Comparison of ENCODE assay signal across 11 mouse cellular contexts in the genomic region with DNA sequence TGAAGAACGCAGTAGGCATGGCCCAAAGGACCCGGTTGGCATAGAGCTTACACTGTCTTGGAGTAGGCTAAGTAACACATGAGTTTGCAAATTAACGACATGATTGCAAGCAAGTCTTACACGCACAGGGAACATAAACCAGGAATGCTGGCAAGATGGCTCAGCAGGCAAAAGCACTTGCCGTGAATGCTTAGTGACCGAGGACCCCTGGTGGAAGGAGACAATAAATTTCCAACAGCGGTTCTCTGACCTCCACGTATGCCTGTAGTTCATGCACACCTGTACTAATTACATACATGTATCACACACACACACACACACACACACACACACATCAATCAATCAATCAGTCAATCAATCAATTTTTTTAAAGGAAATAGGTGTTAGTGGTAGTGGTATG. TPM values are rescaled to one million over a fixed set of nuclear protein-coding genes. Genes with fewer than 3 reads are reported as not detected.
DNase-seq lines count a peak whose midpoint lies in the region; ATAC-seq and TF ChIP-seq lines count a peak whose summit lies in the region.
"Had no signal": no experiment of that assay in that cellular context is flagged by ENCODE, and none has a peak within 500 bp of the region (broad histone marks: within the 10 kb centered on the region; RNA-seq: fewer than 3 reads in every experiment).

No protein-coding gene starts in this region.

- no peaks in the 10 kb centered on the region for H3K27me3 ChIP-seq in cerebellum, adult 2 months (ENCODE audit: control insufficient read depth, insufficient read depth, low read length)
- H3K27me3 ChIP-seq in liver, adult 2 months (ENCODE audit: control insufficient read depth, insufficient read depth, low read length) = no peaks in the 10 kb centered on the region
- H3K27me3 ChIP-seq in liver, embryonic 12.5 days (replicated peaks) = no peaks in the 10 kb centered on the region; the same call in 1 of the 2 replicates

- ATAC-seq in liver, embryonic 12.5 days = no peak

- no peaks in the 10 kb centered on the region for H3K9me3 ChIP-seq in liver, embryonic 12.5 days (replicated peaks)

- intact Hi-C loops in gastrocnemius, adult 2 months (cut with DNase I) = no loop called here

- DNase-seq in cerebellum, adult 2 months = no peak
- no peak for DNase-seq in cerebellum, postnatal 4 days (ENCODE audit: low spot score in 2 of 2)
- DNase-seq in liver, adult 2 months (ENCODE audit: extremely low read depth, low read depth, low spot score) = peak; percentile 37
- peak; percentile 2 for DNase-seq in lung, postnatal 36 days
- DNase-seq in left cerebral cortex, adult 11 months (ENCODE audit: low spot score) = no peak
- no peak for DNase-seq in gastrocnemius, adult 2 months

- no peak overlapping the region for H3K9ac ChIP-seq in liver, adult 2 months (ENCODE audit: low read depth, low read length)
- no peak overlapping the region for H3K9ac ChIP-seq in liver, embryonic 12.5 days

- no peak overlapping the region for H3K27ac ChIP-seq in cerebellum, adult 2 months (ENCODE audit: insufficient read depth, low read length)
- H3K27ac ChIP-seq in liver, adult 2 months (replicated peaks; ENCODE audit: insufficient read depth, low read depth, low read length) = no peak overlapping the region
- no peak overlapping the region for H3K27ac ChIP-seq in liver, embryonic 12.5 days
- no peak overlapping the region for H3K27ac ChIP-seq in bone marrow, adult 2 months (ENCODE audit: control insufficient read depth, insufficient read depth, low read depth, low read length, poor library complexity)
- no peak overlapping the region for H3K27ac ChIP-seq in gastrocnemius, adult 2 months
- H3K27ac ChIP-seq: macrophage had no signal

- H3K4me2 ChIP-seq in liver, embryonic 12.5 days = no peak overlapping the region

- 39% methylated on average over 8 of the region's 8 CpGs for WGBS in cerebellum, adult 2 months
- 43% methylated on average over 8 of the region's 8 CpGs for WGBS in liver, adult 2 months
- WGBS in liver, embryonic 12.5 days (ENCODE audit: insufficient replicate concordance) = 52% methylated on average over 8 of the region's 8 CpGs
- WGBS in bone marrow, adult 2 months = 49% methylated on average over 8 of the region's 8 CpGs

- 0 out of 2 replicates have a peak, but pooled peaks have one; percentile 12 for TF ChIP-seq CTCF in cerebellum, adult 2 months (IDR thresholded peaks at IDR 0.05; ENCODE audit: borderline replicate concordance, insufficient read depth, low read depth, low read length)
- TF ChIP-seq CTCF in liver, adult 2 months (IDR thresholded peaks at IDR 0.05; ENCODE audit: low read depth, low read length) = peak; percentile 50
- TF ChIP-seq CTCF in bone marrow, adult 2 months (IDR thresholded peaks at IDR 0.05; ENCODE audit: control insufficient read depth, insufficient read depth, low read length) = peak; percentile 27; the same call in 1 of the 2 replicates
- no peak for TF ChIP-seq CTCF in gastrocnemius, adult 2 months (IDR thresholded peaks at IDR 0.05)

- no peak overlapping the region for H3K4me3 ChIP-seq in cerebellum, adult 2 months (replicated peaks; ENCODE audit: insufficient read depth, low read depth, low read length)
- H3K4me3 ChIP-seq in liver, adult 2 months (ENCODE audit: insufficient read depth, low read depth, low read length) = no peak overlapping the region
- no peak overlapping the region for H3K4me3 ChIP-seq in liver, embryonic 12.5 days
- no peak overlapping the region for H3K4me3 ChIP-seq in bone marrow, adult 2 months (replicated peaks; ENCODE audit: control insufficient read depth, low read depth, low read length)
- no peak overlapping the region for H3K4me3 ChIP-seq in gastrocnemius, adult 2 months
- H3K4me3 ChIP-seq: erythroblast, embryonic 14.5 days had no signal

- H3K36me3 ChIP-seq in liver, adult 2 months (ENCODE audit: control insufficient read depth, insufficient read depth, low read length) = no peaks in the 10 kb centered on the region
- no peaks in the 10 kb centered on the region for H3K36me3 ChIP-seq in liver, embryonic 12.5 days

- no peak for TF ChIP-seq POLR2A in cerebellum, adult 2 months (IDR thresholded peaks at IDR 0.05; ENCODE audit: borderline replicate concordance, insufficient read depth, low read length)
- TF ChIP-seq POLR2A in liver, adult 2 months (IDR thresholded peaks at IDR 0.05; ENCODE audit: extremely low read depth, insufficient read depth, low read length) = no peak
- TF ChIP-seq POLR2A in bone marrow, adult 2 months (IDR thresholded peaks at IDR 0.05; ENCODE audit: borderline replicate concordance, control insufficient read depth, low read depth, low read length) = no peak

- no peaks in the 10 kb centered on the region for H3K79me2 ChIP-seq in liver, adult 2 months (ENCODE audit: control insufficient read depth, insufficient read depth, low read length)

- H3K4me1 ChIP-seq in cerebellum, adult 2 months (ENCODE audit: control insufficient read depth, insufficient read depth, low read length) = no peaks in the 10 kb centered on the region
- H3K4me1 ChIP-seq in liver, adult 2 months (ENCODE audit: control insufficient read depth, insufficient read depth, low read length) = no peaks in the 10 kb centered on the region
- no peaks in the 10 kb centered on the region for H3K4me1 ChIP-seq in liver, embryonic 12.5 days
- no peaks in the 10 kb centered on the region for H3K4me1 ChIP-seq in bone marrow, adult 2 months (ENCODE audit: control insufficient read depth, insufficient read depth, low read length)

RNA-seq across cellular contexts. Expression of gene Alg11, which starts 31.0 kb away (rescaled TPM):
- 15.1 and 15.5 TPM in 2 replicates for polyA plus RNA-seq in cerebellum, adult 2 months (2012; rRNA removed)
- 15.2 and 22.2 TPM in 2 replicates for total RNA-seq in liver, adult 2 months (2014; rRNA removed)
- polyA plus RNA-seq in liver, adult 2 months (2012; rRNA removed) = 4.8 and 11.6 TPM in 2 replicates
- polyA plus RNA-seq in liver, embryonic 12.5 days (2016; fragmentation: Nextera tagmentation; extraction: Ambion mirVana) = 15.1 and 15.2 TPM in 2 replicates
- 0.61 and 3.5 TPM in 2 replicates for polyA plus RNA-seq in bone marrow, adult 2 months (2011; ENCODE audit: insufficient read depth, insufficient read length, low replicate concordance, missing spikeins)
- total RNA-seq in gastrocnemius, adult 2 months (2021) = 1 to 10 TPM; 6.1 to 7.6 TPM

RNA-seq across cellular contexts. Expression of gene Atp7b, which starts 31.5 kb away (rescaled TPM):
- polyA plus RNA-seq in cerebellum, adult 2 months (2012; rRNA removed) = 2.2 and 2.6 TPM in 2 replicates
- 9.8 and 14.5 TPM in 2 replicates for total RNA-seq in liver, adult 2 months (2014; rRNA removed)
- polyA plus RNA-seq in liver, adult 2 months (2012; rRNA removed) = 10.7 and 12.5 TPM in 2 replicates
- polyA plus RNA-seq in liver, embryonic 12.5 days (2016; fragmentation: Nextera tagmentation; extraction: Ambion mirVana) = 14.3 and 15.8 TPM in 2 replicates
- polyA plus RNA-seq in bone marrow, adult 2 months (2011; ENCODE audit: insufficient read depth, insufficient read length, low replicate concordance, missing spikeins) = 2.6 and 4.3 TPM in 2 replicates
- total RNA-seq in gastrocnemius, adult 2 months (2021) = under 1 TPM in 1 of 2 experiments, not detected in 1; 0.06 TPM
- polyA plus RNA-seq: macrophage had no signal

RNA-seq across cellular contexts. Expression of gene Nek5, which starts 33.3 kb away (rescaled TPM):
- polyA plus RNA-seq in cerebellum, adult 2 months (2012; rRNA removed) = 0.33 and 0.67 TPM in 2 replicates
- total RNA-seq in liver, adult 2 months (2014; rRNA removed) = 0.20 and 0.28 TPM in 2 replicates
- 0.04 and 0.10 TPM in 2 replicates for polyA plus RNA-seq in liver, adult 2 months (2012; rRNA removed)
- polyA plus RNA-seq in liver, embryonic 12.5 days (2016; fragmentation: Nextera tagmentation; extraction: Ambion mirVana) = not detected in 2 replicates
- polyA plus RNA-seq in bone marrow, adult 2 months (2011; ENCODE audit: insufficient read depth, insufficient read length, low replicate concordance, missing spikeins) = not detected in 2 replicates
- under 1 TPM; 0.22 to 0.48 TPM for total RNA-seq in gastrocnemius, adult 2 months (2021)
- total RNA-seq: ES-E14 had no signal
- polyA plus RNA-seq: erythroblast, embryonic 14.5 days; macrophage had no signal

Comparison
In these comparisons a context has a peak if more than half of its experiments do, and no peak if none do; other contexts are left out.
1. DNase-seq: peak in liver, adult 2 months (single experiment) and lung, postnatal 36 days (single experiment); none in cerebellum, adult 2 months (0 of 2), cerebellum, postnatal 4 days (0 of 2), left cerebral cortex, adult 11 months (single experiment) and gastrocnemius, adult 2 months (single experiment).